Mouse (Mus musculus) right cerebral cortex, adult 2 months (tissue): Measurements from ENCODE around the gene Akap13.

Experiments
- DNase-seq, 2 experiments: peaks; one replicate each; pipeline ENCODE4 v3.0.0; 2021 to 2022; ENCODE audit warnings: low spot score in 2 of 2

Gene Akap13

GRCm38 (mm10) chr7:75455223-75456151 lies at the start of gene Akap13:
Gene Akap13 (plus strand): TSS chr7:75455534.
- DNase-seq = peak; percentile 95 to 97

GRCm38 (mm10) chr7:75410641-75411040 lies 44.7 kb upstream of the Akap13 start:
- no peak for DNase-seq

- DNase-seq = no peak
Observed at GRCm38 (mm10) chr7:75411226-75411625, 44.1 kb upstream of the Akap13 start.

GRCm38 (mm10) chr7:75412011-75412510 lies 43.3 kb upstream of the Akap13 start:
- DNase-seq = no peak

GRCm38 (mm10) chr7:75412568-75412967 lies 42.8 kb upstream of the Akap13 start:
- DNase-seq = no peak

- DNase-seq = no peak
Observed at GRCm38 (mm10) chr7:75413903-75414302, 41.4 kb upstream of the Akap13 start.

GRCm38 (mm10) chr7:75414316-75414715 lies 41.0 kb upstream of the Akap13 start:
- no peak for DNase-seq

- DNase-seq = no peak
Observed at GRCm38 (mm10) chr7:75415166-75415881, 40.0 kb upstream of the Akap13 start.

GRCm38 (mm10) chr7:75415882-75416585 lies 39.3 kb upstream of the Akap13 start:
- DNase-seq = no peak

- DNase-seq = no peak
Observed at GRCm38 (mm10) chr7:75420927-75421326, 34.4 kb upstream of the Akap13 start.

- DNase-seq = no peak
Observed at GRCm38 (mm10) chr7:75424121-75424520, 31.2 kb upstream of the Akap13 start.

- DNase-seq = no peak
Observed at GRCm38 (mm10) chr7:75427322-75427721, 28.0 kb upstream of the Akap13 start.

- no peak for DNase-seq
Observed at GRCm38 (mm10) chr7:75428913-75429312, 26.4 kb upstream of the Akap13 start.

- no peak for DNase-seq
Observed at GRCm38 (mm10) chr7:75430550-75430949, 24.8 kb upstream of the Akap13 start.

- no peak for DNase-seq
Observed at GRCm38 (mm10) chr7:75431043-75431442, 24.3 kb upstream of the Akap13 start.

GRCm38 (mm10) chr7:75432046-75432445 lies 23.3 kb upstream of the Akap13 start:
- no peak for DNase-seq

- no peak for DNase-seq
Observed at GRCm38 (mm10) chr7:75436413-75437174, 18.7 kb upstream of the Akap13 start.

GRCm38 (mm10) chr7:75439570-75439969 lies 15.8 kb upstream of the Akap13 start:
- DNase-seq = no peak

- no peak for DNase-seq
Observed at GRCm38 (mm10) chr7:75440241-75440640, 15.1 kb upstream of the Akap13 start.

GRCm38 (mm10) chr7:75441947-75442346 lies 13.4 kb upstream of the Akap13 start:
- DNase-seq = no peak
